Mouse (Mus musculus): ENCODE measurements around the gene Olfr836. TPM values are rescaled to one million over a fixed set of nuclear protein-coding genes. Genes with fewer than 3 reads are reported as not detected.
"Not testable (repeated sequence)": the region's sequence is repeated elsewhere in the genome, so short reads cannot be mapped to it uniquely, and the experiment has no call there.

Gene Olfr836
- total RNA-seq (2014; rRNA removed; ENCODE audit: low replicate concordance) = not detected in 2 replicates
- polyA plus RNA-seq (2015; fragmentation: Nextera tagmentation; extraction: Ambion mirVana) = not detected in 2 replicates

DNA sequence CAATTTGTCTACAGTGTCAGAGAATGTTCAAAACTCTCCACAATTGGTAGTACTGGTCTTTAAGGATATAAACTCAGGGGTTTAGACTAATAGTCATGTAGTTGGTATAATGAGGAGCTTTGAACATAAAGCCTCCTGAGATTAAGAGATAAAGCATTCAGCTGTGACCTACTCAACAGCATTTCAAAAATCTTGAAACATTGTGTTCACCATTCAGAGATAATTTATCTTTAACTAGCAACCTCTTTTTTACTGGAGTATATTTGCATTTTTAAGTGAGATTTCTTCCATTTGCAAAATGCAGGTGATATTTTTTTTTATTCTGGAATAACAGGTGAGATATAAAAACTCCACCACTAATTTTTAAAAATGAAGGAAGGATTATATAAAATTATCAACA is at the start of gene Olfr836:
Gene Olfr836 (plus strand): TSS at position 301 of the 400 bp plus-strand sequence.
- H3K4me2 ChIP-seq (ENCODE audit: low read depth, low read length) = no peak within 1 kb of the TSS
- no peaks in the 10 kb centered on the region for H3K9me3 ChIP-seq (replicated peaks; ENCODE audit: control insufficient read depth, low read length)
- H3K9ac ChIP-seq (replicated peaks; ENCODE audit: low read depth, low read length) = no peak within 1 kb of the TSS
- no peaks in the 10 kb centered on the region for H3K27me3 ChIP-seq (ENCODE audit: control insufficient read depth, insufficient read depth, low read length)
- no peak for ATAC-seq (ENCODE audit: insufficient read depth, low read depth)
- H3K27ac ChIP-seq (ENCODE audit: low read depth) = no peak within 1 kb of the TSS
- no peaks in the 10 kb centered on the region for H3K4me1 ChIP-seq (ENCODE audit: control insufficient read depth, insufficient read depth)
- no peak for TF ChIP-seq EP300 (IDR thresholded peaks at IDR 0.05; ENCODE audit: low read depth)
- no peak for TF ChIP-seq CTCF (IDR thresholded peaks at IDR 0.05; ENCODE audit: low read depth)
- no peak for DNase-seq (ENCODE audit: low spot score)
- no peaks in the 10 kb centered on the region for H3K36me3 ChIP-seq (replicated peaks; ENCODE audit: control insufficient read depth, insufficient read depth, low read length)
- no peak within 1 kb of the TSS for H3K4me3 ChIP-seq (ENCODE audit: low read depth, low read length)

GRCm38 (mm10) chr9:19084986-19085385 is 35.2 kb upstream of the Olfr836 start:
- no peak overlapping the region for H3K27ac ChIP-seq (ENCODE audit: low read depth)
- ATAC-seq (ENCODE audit: insufficient read depth, low read depth) = no peak
- WGBS = 25% methylated on average over 3 of the region's 3 CpGs

GRCm38 (mm10) chr9:19092889-19093753 is 27.1 kb upstream of the Olfr836 start:
- not testable (repeated sequence) for ATAC-seq (ENCODE audit: insufficient read depth, low read depth); H3K4me2 ChIP-seq (ENCODE audit: low read depth, low read length); H3K9me3 ChIP-seq (replicated peaks; ENCODE audit: control insufficient read depth, low read length); H3K36me3 ChIP-seq (replicated peaks; ENCODE audit: control insufficient read depth, insufficient read depth, low read length); H3K9ac ChIP-seq (replicated peaks; ENCODE audit: low read depth, low read length); H3K27me3 ChIP-seq (ENCODE audit: control insufficient read depth, insufficient read depth, low read length); DNase-seq (ENCODE audit: low spot score); H3K4me3 ChIP-seq (ENCODE audit: low read depth, low read length); H3K4me1 ChIP-seq (ENCODE audit: control insufficient read depth, insufficient read depth); H3K27ac ChIP-seq (ENCODE audit: low read depth)
- WGBS = 32% methylated on average over 6 of the region's 6 CpGs

More at GRCm38 (mm10) chr9:19084986-19085385, 35.2 kb upstream of the Olfr836 start:
- Histone ChIP-seq H3K4me1 (ENCODE audit: control insufficient read depth, insufficient read depth) (no peaks in the 10 kb centered on the region), H3K4me3 (ENCODE audit: low read depth, low read length) (no peak overlapping the region), H3K36me3 (replicated peaks; ENCODE audit: control insufficient read depth, insufficient read depth, low read length) (no peaks in the 10 kb centered on the region), H3K9ac (replicated peaks; ENCODE audit: low read depth, low read length) (no peak overlapping the region), H3K4me2 (ENCODE audit: low read depth, low read length) (no peak overlapping the region), H3K27me3 (ENCODE audit: control insufficient read depth, insufficient read depth, low read length) (no peaks in the 10 kb centered on the region), H3K9me3 (replicated peaks; ENCODE audit: control insufficient read depth, low read length) (no peaks in the 10 kb centered on the region)
- no peak for TF ChIP-seq EP300 (IDR thresholded peaks at IDR 0.05; ENCODE audit: low read depth)
- no peak for TF ChIP-seq CTCF (IDR thresholded peaks at IDR 0.05; ENCODE audit: low read depth)
- no peak for DNase-seq (ENCODE audit: low spot score)

DNA sequence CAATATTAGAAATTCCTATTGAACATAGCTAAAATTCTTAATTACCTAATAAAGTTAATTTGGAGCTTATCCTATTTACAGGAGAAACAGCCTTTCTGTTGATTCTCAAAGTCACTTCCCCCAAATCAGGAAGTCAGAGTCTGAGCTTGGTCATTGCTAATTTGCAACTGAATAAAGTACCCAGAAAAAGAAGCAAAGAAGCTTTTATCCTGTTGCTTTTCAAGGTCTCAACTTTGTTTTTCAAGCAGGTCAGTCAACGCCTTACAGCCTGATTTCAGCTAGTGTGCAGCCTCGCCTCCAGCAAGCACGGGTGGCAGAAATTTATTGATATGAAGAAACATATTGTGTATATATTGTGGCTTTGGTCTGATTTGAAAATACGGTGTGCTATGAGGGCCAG is 22.9 kb upstream of the Olfr836 start:
- H3K27ac ChIP-seq (ENCODE audit: low read depth) = no peak overlapping the region
- H3K36me3 ChIP-seq (replicated peaks; ENCODE audit: control insufficient read depth, insufficient read depth, low read length) = no peaks in the 10 kb centered on the region
- H3K4me3 ChIP-seq (ENCODE audit: low read depth, low read length) = no peak overlapping the region
- no peak overlapping the region for H3K4me2 ChIP-seq (ENCODE audit: low read depth, low read length)
- no peak for DNase-seq (ENCODE audit: low spot score)
- H3K4me1 ChIP-seq (ENCODE audit: control insufficient read depth, insufficient read depth) = no peaks in the 10 kb centered on the region
- H3K9me3 ChIP-seq (replicated peaks; ENCODE audit: control insufficient read depth, low read length) = 0 out of 2 replicates have a peak, but pooled peaks cover 4% of the 10 kb centered on the region
- TF ChIP-seq EP300 (IDR thresholded peaks at IDR 0.05; ENCODE audit: low read depth) (no peak), CTCF (IDR thresholded peaks at IDR 0.05; ENCODE audit: low read depth) (no peak)
- no peak overlapping the region for H3K9ac ChIP-seq (replicated peaks; ENCODE audit: low read depth, low read length)
- ATAC-seq (ENCODE audit: insufficient read depth, low read depth) = no peak
- no peaks in the 10 kb centered on the region for H3K27me3 ChIP-seq (ENCODE audit: control insufficient read depth, insufficient read depth, low read length)
- 78% methylated on average over 4 of the region's 4 CpGs for WGBS

- no peak for TF ChIP-seq EP300 (IDR thresholded peaks at IDR 0.05; ENCODE audit: low read depth)
- TF ChIP-seq CTCF (IDR thresholded peaks at IDR 0.05; ENCODE audit: low read depth) = no peak
Measured at GRCm38 (mm10) chr9:19136017-19136416, 15.8 kb downstream of the Olfr836 start, which contains the start of gene Olfr837. TSS of gene Olfr837 (plus strand) at chr9:19136317.

More at GRCm38 (mm10) chr9:19136017-19136416, 15.8 kb downstream of the Olfr836 start, which contains the start of gene Olfr837:
- Histone ChIP-seq H3K4me2 (ENCODE audit: low read depth, low read length) (no peak within 1 kb of the TSS), H3K27me3 (ENCODE audit: control insufficient read depth, insufficient read depth, low read length) (no peaks in the 10 kb centered on the region), H3K4me3 (ENCODE audit: low read depth, low read length) (no peak within 1 kb of the TSS), H3K4me1 (ENCODE audit: control insufficient read depth, insufficient read depth) (no peaks in the 10 kb centered on the region), H3K36me3 (replicated peaks; ENCODE audit: control insufficient read depth, insufficient read depth, low read length) (no peaks in the 10 kb centered on the region), H3K9ac (replicated peaks; ENCODE audit: low read depth, low read length) (no peak within 1 kb of the TSS), H3K27ac (ENCODE audit: low read depth) (no peak within 1 kb of the TSS), H3K9me3 (replicated peaks; ENCODE audit: control insufficient read depth, low read length) (no peaks in the 10 kb centered on the region; the same call in 1 of the 2 replicates)
- DNase-seq (ENCODE audit: low spot score) (no peak), ATAC-seq (ENCODE audit: insufficient read depth, low read depth) (no peak)
- WGBS = 51% methylated on average over 1 of the region's 1 CpGs

Other genes with a start within 250 kb of the Olfr836 start
- gene Olfr830, start 245.7 kb upstream of the Olfr836 start, total RNA-seq (2014; rRNA removed; ENCODE audit: low replicate concordance) = not detected in 2 replicates
- gene Olfr830, start 245.7 kb upstream of the Olfr836 start, polyA plus RNA-seq (2015; fragmentation: Nextera tagmentation; extraction: Ambion mirVana) = not detected in 2 replicates
- not detected in 2 replicates for gene Olfr832, start 183.3 kb upstream of the Olfr836 start, total RNA-seq (2014; rRNA removed; ENCODE audit: low replicate concordance)
- gene Olfr832, start 183.3 kb upstream of the Olfr836 start, polyA plus RNA-seq (2015; fragmentation: Nextera tagmentation; extraction: Ambion mirVana) = not detected in 2 replicates
- not detected in 2 replicates for gene Olfr834, start 132.4 kb upstream of the Olfr836 start, total RNA-seq (2014; rRNA removed; ENCODE audit: low replicate concordance)
- not detected in 2 replicates for gene Olfr834, start 132.4 kb upstream of the Olfr836 start, polyA plus RNA-seq (2015; fragmentation: Nextera tagmentation; extraction: Ambion mirVana)
- not detected in 2 replicates for gene Olfr835, start 87.6 kb upstream of the Olfr836 start, total RNA-seq (2014; rRNA removed; ENCODE audit: low replicate concordance)
- not detected in 2 replicates for gene Olfr835, start 87.6 kb upstream of the Olfr836 start, polyA plus RNA-seq (2015; fragmentation: Nextera tagmentation; extraction: Ambion mirVana)
- gene Olfr837, start 15.9 kb downstream of the Olfr836 start, total RNA-seq (2014; rRNA removed; ENCODE audit: low replicate concordance) = not detected in 2 replicates
- gene Olfr837, start 15.9 kb downstream of the Olfr836 start, polyA plus RNA-seq (2015; fragmentation: Nextera tagmentation; extraction: Ambion mirVana) = not detected in 2 replicates
- gene Olfr839-ps1, start 56.9 kb downstream of the Olfr836 start, total RNA-seq (2014; rRNA removed; ENCODE audit: low replicate concordance) = not detected in 2 replicates
- gene Olfr839-ps1, start 56.9 kb downstream of the Olfr836 start, polyA plus RNA-seq (2015; fragmentation: Nextera tagmentation; extraction: Ambion mirVana) = not detected in 2 replicates
- not detected in 2 replicates for gene Olfr843, start 131.6 kb downstream of the Olfr836 start, total RNA-seq (2014; rRNA removed; ENCODE audit: low replicate concordance)
- not detected in 2 replicates for gene Olfr843, start 131.6 kb downstream of the Olfr836 start, polyA plus RNA-seq (2015; fragmentation: Nextera tagmentation; extraction: Ambion mirVana)
- gene Olfr844, start 196.0 kb downstream of the Olfr836 start, total RNA-seq (2014; rRNA removed; ENCODE audit: low replicate concordance) = not detected in 2 replicates
- gene Olfr844, start 196.0 kb downstream of the Olfr836 start, polyA plus RNA-seq (2015; fragmentation: Nextera tagmentation; extraction: Ambion mirVana) = not detected in 2 replicates
- gene Olfr845, start 216.1 kb downstream of the Olfr836 start, total RNA-seq (2014; rRNA removed; ENCODE audit: low replicate concordance) = not detected in 2 replicates
- not detected in 2 replicates for gene Olfr845, start 216.1 kb downstream of the Olfr836 start, polyA plus RNA-seq (2015; fragmentation: Nextera tagmentation; extraction: Ambion mirVana)
- not detected in 2 replicates for gene Olfr846, start 243.6 kb downstream of the Olfr836 start, total RNA-seq (2014; rRNA removed; ENCODE audit: low replicate concordance)
- not detected in 2 replicates for gene Olfr846, start 243.6 kb downstream of the Olfr836 start, polyA plus RNA-seq (2015; fragmentation: Nextera tagmentation; extraction: Ambion mirVana)

All from heart, postnatal 0 days (tissue).